Mouse (Mus musculus): ENCODE data around the gene Klhl8.

DNA sequence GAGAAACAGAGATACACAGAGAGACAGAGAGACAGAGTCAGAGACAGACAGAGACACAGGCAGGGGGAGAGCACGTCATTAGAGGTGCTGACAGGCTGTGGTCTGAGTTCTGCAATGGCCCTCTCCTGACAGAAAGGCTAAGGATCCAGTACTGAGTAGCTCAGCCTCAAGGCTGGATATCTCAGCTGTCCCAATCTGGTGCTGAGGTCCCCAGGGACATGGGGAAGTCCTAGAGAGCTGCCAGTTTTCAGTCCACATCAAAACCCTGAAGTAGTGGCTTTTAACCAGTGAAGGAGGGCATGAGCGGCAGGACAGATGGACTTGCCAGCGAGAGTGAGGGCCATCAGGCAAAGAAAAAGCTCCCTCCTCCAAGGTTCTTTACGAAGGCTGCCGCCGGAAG, 12.0 kb upstream of the Klhl8 start:
- TF ChIP-seq CTCF (IDR thresholded peaks at IDR 0.05; ENCODE audit: control insufficient read depth, insufficient read depth, low read length) = no peak
- TF ChIP-seq POLR2A (IDR thresholded peaks at IDR 0.05; ENCODE audit: borderline replicate concordance, control insufficient read depth, low read depth, low read length) = no peak
